Mouse (Mus musculus): Measurements from ENCODE around the gene Zfp418. TPM values are rescaled to one million over a fixed set of nuclear protein-coding genes. Genes with fewer than 3 reads are reported as not detected.
A peak's percentile ranks its signal among the peaks of the same experiment; 100 is the strongest.
"Not testable (repeated sequence)": the region's sequence is repeated elsewhere in the genome, so short reads cannot be mapped to it uniquely, and the experiment has no call there.

Zfp418 gene
- polyA plus RNA-seq, 1 experiment from 2014 or later: 3.5 TPM

DNA sequence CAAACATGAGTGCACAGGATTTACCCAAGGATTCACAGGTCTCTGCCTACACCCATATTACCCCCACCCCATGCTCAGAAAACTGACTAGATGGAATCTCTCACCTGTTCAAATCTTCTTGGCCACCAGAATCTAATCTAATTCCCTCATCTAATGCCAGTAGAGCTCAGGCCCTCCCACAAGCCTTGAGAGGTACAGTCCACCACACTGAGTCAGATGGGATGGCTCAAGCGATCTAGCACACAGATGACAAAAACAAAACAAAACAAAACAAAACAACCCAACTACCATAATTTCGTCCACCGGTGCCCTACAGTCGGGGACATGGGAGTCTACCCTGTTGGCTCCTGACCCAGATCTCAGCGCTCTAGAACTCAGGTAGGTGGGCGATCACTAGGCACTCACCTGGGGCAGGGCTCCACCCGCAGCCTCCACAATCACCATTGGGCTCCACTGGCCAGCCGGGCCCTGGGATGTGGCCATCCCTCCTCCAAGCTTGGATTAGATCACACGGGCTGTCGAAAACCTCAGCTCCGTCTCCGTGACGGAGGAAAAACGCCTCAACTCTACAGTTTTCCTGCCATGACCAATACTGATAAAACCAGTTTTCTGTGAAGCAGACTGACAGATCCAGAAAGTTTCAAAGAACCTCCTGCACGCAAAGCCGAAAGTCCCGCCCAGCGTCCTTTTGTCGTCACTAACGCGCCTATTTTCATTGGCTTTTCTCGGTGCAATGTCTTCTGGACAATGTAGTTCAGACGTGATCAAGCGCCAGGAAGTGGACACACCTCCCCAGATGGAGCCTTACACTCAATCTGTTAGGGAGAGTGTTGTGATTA lies 38.4 kb downstream of the Zfp418 start, which contains the start of gene Zfp772:
Gene Zfp772, minus strand, starts transcription at position 686 of the 839 bp plus-strand sequence.
- not testable (repeated sequence) for H3K9me3 ChIP-seq; H3K27me3 ChIP-seq; H3K4me1 ChIP-seq (replicated peaks); H3K27ac ChIP-seq
- Histone ChIP-seq H3K9ac (peak within 1 kb of the TSS; percentile 70), H3K4me3 (peak within 1 kb of the TSS; percentile 53), H3K36me3 (peaks cover 18% of the 10 kb centered on the region), H3K4me2 (peak within 1 kb of the TSS; percentile 63)
- 1% methylated on average over 24 of the region's 24 CpGs for WGBS
- peak; percentile 59; the same call in 1 of the 2 replicates for ATAC-seq (ENCODE audit: low FRiP score)

Other genes with a start within 250 kb of the Zfp418 start
- 0.36 TPM in 1 of 2 replicates, not detected in the other for gene Aurkc, start 176.0 kb upstream of the Zfp418 start, polyA plus RNA-seq (2015; fragmentation: Nextera tagmentation; extraction: Ambion mirVana)
- gene Zfp954, start 49.8 kb upstream of the Zfp418 start, polyA plus RNA-seq (2015; fragmentation: Nextera tagmentation; extraction: Ambion mirVana): 21.1 and 22.9 TPM in 2 replicates
- 16.7 and 17.3 TPM in 2 replicates for gene Zfp773, start 34.6 kb upstream of the Zfp418 start, polyA plus RNA-seq (2015; fragmentation: Nextera tagmentation; extraction: Ambion mirVana)
- gene Zfp772, start 38.7 kb downstream of the Zfp418 start, polyA plus RNA-seq (2015; fragmentation: Nextera tagmentation; extraction: Ambion mirVana): 8.7 and 9.3 TPM in 2 replicates
- gene Vmn2r29, start 76.0 kb downstream of the Zfp418 start, polyA plus RNA-seq (2015; fragmentation: Nextera tagmentation; extraction: Ambion mirVana): 1.1 TPM in 2 replicates
- gene Gm45844, start 107.0 kb downstream of the Zfp418 start, polyA plus RNA-seq (2015; fragmentation: Nextera tagmentation; extraction: Ambion mirVana): 6.7 and 7.4 TPM in 2 replicates
- gene Clcn4, start 129.5 kb downstream of the Zfp418 start, polyA plus RNA-seq (2015; fragmentation: Nextera tagmentation; extraction: Ambion mirVana): 172 and 175 TPM in 2 replicates
- not detected in 2 replicates for gene Vmn2r30, start 166.3 kb downstream of the Zfp418 start, polyA plus RNA-seq (2015; fragmentation: Nextera tagmentation; extraction: Ambion mirVana)
- gene Gm45783, start 203.2 kb downstream of the Zfp418 start, polyA plus RNA-seq (2015; fragmentation: Nextera tagmentation; extraction: Ambion mirVana): not detected in 2 replicates
- not detected in 2 replicates for gene Vmn2r31, start 228.4 kb downstream of the Zfp418 start, polyA plus RNA-seq (2015; fragmentation: Nextera tagmentation; extraction: Ambion mirVana)

Measured in hindbrain, embryonic 13.5 days (tissue).